Mouse (Mus musculus): ENCODE results near the gene Atcay.

DNA sequence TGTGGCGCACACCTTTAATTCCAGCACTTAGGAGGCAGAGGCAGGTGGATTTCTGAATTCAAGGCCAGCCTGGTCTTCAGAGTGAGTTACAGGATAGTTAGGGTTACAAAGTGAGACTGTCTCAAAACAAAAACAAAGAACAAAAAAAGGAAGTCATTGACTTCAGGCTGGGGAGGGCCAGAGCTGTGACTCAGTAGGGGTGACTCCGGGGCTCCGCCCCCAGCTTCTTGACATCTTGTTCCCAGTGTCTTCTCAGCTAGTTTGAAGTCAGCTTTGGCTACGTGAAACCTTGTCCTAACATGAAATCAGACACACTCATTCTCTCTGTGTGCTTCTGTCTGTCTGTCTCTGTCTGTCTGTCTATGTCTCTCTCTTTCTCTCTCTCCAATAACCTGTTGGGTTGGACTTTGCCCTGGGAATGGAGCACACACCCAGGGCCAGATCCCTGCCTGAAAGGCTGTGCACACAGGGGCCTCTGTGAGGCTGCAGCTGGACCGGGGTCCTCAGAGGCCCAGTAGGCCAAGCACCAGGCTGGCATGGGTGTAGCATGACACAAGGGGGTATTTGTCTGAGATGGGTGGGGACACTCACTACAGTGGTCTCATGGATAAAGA lies 9.1 kb downstream of the Atcay start:
- no peak for TF ChIP-seq GATA1 (IDR thresholded peaks at IDR 0.05; ENCODE audit: borderline replicate concordance, low read length)
- TF ChIP-seq FLI1 (IDR thresholded peaks at IDR 0.05; ENCODE audit: low read length) = no peak
